Mouse (Mus musculus) bone marrow macrophage, adult 2 months (primary cell): Measurements from ENCODE around the gene Dnmbp.

Experiments used
- CTCF ChIP-seq: IDR thresholded peaks from 2 replicates; pipeline ENCODE4 v1.5.1; 2012; ENCODE audit warnings: low read depth, mild to moderate bottlenecking, low read length, moderate library complexity
- POLR2A ChIP-seq: IDR thresholded peaks from 2 replicates; pipeline ENCODE4 v1.6.1; 2012; ENCODE audit warnings: mild to moderate bottlenecking, low read depth, low read length, borderline replicate concordance

- TF ChIP-seq CTCF, result no peak
- TF ChIP-seq POLR2A, result no peak
Measured at GRCm38 (mm10) chr19:43930366-43930765, 9.6 kb downstream of the Dnmbp start.
